Mouse (Mus musculus): ENCODE measurements around the gene Cdhr4. TPM values are rescaled to one million over a fixed set of nuclear protein-coding genes. Genes with fewer than 3 reads are reported as not detected.

Cdhr4 gene
- not detected for polyA plus RNA-seq (2017; shearing (Covaris generic))

GRCm38 (mm10) chr9:107992197-107992596 lies at the start of gene Cdhr4:
Cdhr4 (plus strand) TSS chr9:107992497.

GRCm38 (mm10) chr9:107949922-107950235 lies 42.4 kb upstream of the Cdhr4 start, which contains the start of gene Traip:
Traip (plus strand) TSS chr9:107950136.

GRCm38 (mm10) chr9:107975399-107976386 lies 16.6 kb upstream of the Cdhr4 start, which contains the start of gene Uba7:
Uba7 (plus strand) TSS chr9:107975505.

GRCm38 (mm10) chr9:107982681-107983346 lies 9.5 kb upstream of the Cdhr4 start, which contains the start of gene Gm20661:
Gm20661 (plus strand) TSS chr9:107983058.

GRCm38 (mm10) chr9:107985131-107986119 lies 6.9 kb upstream of the Cdhr4 start, which contains the start of gene Inka1:
Inka1 (minus strand) TSS chr9:107985879.

GRCm38 (mm10) chr9:107996049-107996448 lies 3.8 kb downstream of the Cdhr4 start, which contains the start of gene Gm20662:
Gm20662 (plus strand) TSS chr9:107996349.

GRCm38 (mm10) chr9:108001922-108002770 lies 9.8 kb downstream of the Cdhr4 start, which contains the start of gene Ip6k1:
Ip6k1 (plus strand) TSS chr9:108002501.

GRCm38 (mm10) chr9:108049016-108049455 lies 56.7 kb downstream of the Cdhr4 start, which contains the start of gene Gmppb:
Gmppb (plus strand) TSS chr9:108049242.

Other genes with a start within 250 kb of the Cdhr4 start
- gene Rbm5, start 221.5 kb upstream of the Cdhr4 start, polyA plus RNA-seq (2017; shearing (Covaris generic)): 229 TPM
- gene Rbm6, start 119.3 kb upstream of the Cdhr4 start, polyA plus RNA-seq (2017; shearing (Covaris generic)): 107 TPM
- 18.4 TPM for gene Mon1a, start 104.3 kb upstream of the Cdhr4 start, polyA plus RNA-seq (2017; shearing (Covaris generic))
- 0.16 TPM for gene Mst1r, start 85.6 kb upstream of the Cdhr4 start, polyA plus RNA-seq (2017; shearing (Covaris generic))
- not detected for gene Actl11, start 64.0 kb upstream of the Cdhr4 start, polyA plus RNA-seq (2017; shearing (Covaris generic))
- gene Camkv, start 56.8 kb upstream of the Cdhr4 start, polyA plus RNA-seq (2017; shearing (Covaris generic)): 0.57 TPM
- gene Traip, start 42.4 kb upstream of the Cdhr4 start, polyA plus RNA-seq (2017; shearing (Covaris generic)): 2.4 TPM
- gene Uba7, start 17.0 kb upstream of the Cdhr4 start, polyA plus RNA-seq (2017; shearing (Covaris generic)): 150 TPM
- gene Gm20661, start 9.4 kb upstream of the Cdhr4 start, polyA plus RNA-seq (2017; shearing (Covaris generic)): not detected
- 0.88 TPM for gene Inka1, start 6.6 kb upstream of the Cdhr4 start, polyA plus RNA-seq (2017; shearing (Covaris generic))
- gene Gm20662, start 3.9 kb downstream of the Cdhr4 start, polyA plus RNA-seq (2017; shearing (Covaris generic)): not detected
- gene Ip6k1, start 10.0 kb downstream of the Cdhr4 start, polyA plus RNA-seq (2017; shearing (Covaris generic)): 137 TPM
- 21.4 TPM for gene Gmppb, start 56.7 kb downstream of the Cdhr4 start, polyA plus RNA-seq (2017; shearing (Covaris generic))
- 1.2 TPM for gene Amigo3, start 60.7 kb downstream of the Cdhr4 start, polyA plus RNA-seq (2017; shearing (Covaris generic))
- 2.1 TPM for gene Mst1, start 87.9 kb downstream of the Cdhr4 start, polyA plus RNA-seq (2017; shearing (Covaris generic))
- gene Rnf123, start 90.8 kb downstream of the Cdhr4 start, polyA plus RNA-seq (2017; shearing (Covaris generic)): 115 TPM
- 79.0 TPM for gene Apeh, start 102.1 kb downstream of the Cdhr4 start, polyA plus RNA-seq (2017; shearing (Covaris generic))
- gene Bsn, start 197.9 kb downstream of the Cdhr4 start, polyA plus RNA-seq (2017; shearing (Covaris generic)): 0.28 TPM